Mouse (Mus musculus): ENCODE results near the gene Copa.
A peak's percentile ranks its signal among the peaks of the same experiment; 100 is the strongest.

The Copa gene

DNA sequence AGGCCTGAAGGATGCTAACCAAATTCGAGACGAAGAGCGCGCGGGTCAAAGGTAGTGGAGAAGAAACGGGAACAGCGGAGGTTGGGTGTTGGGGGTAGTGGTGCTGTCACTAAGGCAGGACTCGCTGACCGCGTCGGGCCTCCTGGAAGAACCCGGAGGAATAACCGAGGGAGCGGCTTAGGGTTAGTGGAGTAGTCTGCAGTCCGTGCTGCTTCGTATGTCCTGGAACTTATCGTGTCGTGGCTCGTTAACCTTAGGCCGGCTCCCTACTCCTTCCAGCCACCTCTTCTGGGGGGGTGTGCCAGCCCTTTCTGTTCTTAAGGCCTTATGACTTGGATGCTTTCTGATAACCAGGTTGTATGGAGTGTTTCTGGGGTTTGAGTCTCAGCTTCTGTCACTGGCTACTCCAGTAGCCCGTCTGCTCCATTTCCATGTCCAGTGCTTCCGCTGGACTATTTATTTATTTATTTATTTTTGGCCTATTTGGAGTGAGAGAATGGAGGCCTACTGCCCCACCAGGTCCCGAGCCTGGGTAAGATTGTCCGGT, 643 bp downstream of the Copa start:
- no peak for DNase-seq (ENCODE audit: low spot score in 2 of 2)

DNA sequence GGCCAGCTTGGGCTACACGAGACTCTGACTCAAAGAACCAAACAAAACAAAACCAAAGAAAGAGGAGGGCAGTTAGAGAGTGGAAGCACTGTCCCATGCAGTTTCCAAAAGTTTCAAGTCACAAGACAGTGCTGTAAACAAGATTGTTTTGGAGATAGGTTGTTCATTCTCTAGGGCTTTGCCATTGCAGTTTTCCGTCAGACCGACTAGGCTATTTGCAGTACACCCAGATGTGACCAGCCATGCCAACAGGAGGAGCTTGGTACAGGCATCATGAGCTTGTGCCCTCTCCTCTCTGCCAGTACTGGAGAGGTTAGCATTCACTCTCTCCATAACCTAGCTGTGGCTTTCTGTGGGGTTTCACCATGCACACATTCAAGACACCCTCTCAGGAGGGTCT, 11.2 kb downstream of the Copa start:
- no peak for DNase-seq (ENCODE audit: low spot score in 2 of 2)

DNA sequence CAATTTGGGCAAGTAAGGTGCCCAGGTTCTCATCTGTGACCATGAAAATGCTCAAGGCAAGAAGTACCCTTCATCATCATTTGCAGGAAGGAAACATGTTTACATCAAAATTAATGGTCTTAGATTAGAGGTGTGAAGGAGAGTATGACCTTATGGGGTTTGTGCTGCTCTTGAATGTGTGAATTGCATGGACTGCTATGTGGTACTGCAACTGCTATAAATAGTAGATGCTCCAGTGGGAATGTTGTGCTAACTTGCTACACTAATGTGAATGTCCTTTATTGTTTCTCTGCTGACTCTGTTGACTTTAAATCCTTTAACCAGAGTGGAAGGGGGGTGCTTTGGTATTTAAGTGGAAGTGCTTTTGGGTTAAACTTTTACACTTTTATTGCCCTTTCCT, 12.0 kb downstream of the Copa start:
- no peak for DNase-seq (ENCODE audit: low spot score in 2 of 2)

DNA sequence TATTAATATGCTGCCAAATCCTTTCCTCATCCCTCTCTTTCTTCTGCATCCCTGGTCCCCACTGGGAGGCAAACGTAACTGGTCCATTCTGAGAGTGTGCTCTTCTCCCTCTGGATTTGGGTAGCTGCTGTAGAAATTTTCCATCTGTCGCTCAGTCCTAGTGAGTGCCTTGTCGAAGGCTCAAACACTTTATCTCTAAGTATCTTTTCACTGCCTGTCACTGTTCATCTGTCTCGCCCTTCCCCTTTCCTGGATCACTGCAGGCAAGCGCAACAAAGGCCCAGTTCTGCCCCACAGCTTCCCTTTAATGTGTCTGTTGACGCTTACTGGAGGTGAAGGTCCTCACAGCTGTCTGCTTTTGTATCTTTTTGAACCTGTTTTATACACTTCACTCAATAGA, 12.9 kb downstream of the Copa start:
- DNase-seq (ENCODE audit: low spot score in 2 of 2) = no peak

DNA sequence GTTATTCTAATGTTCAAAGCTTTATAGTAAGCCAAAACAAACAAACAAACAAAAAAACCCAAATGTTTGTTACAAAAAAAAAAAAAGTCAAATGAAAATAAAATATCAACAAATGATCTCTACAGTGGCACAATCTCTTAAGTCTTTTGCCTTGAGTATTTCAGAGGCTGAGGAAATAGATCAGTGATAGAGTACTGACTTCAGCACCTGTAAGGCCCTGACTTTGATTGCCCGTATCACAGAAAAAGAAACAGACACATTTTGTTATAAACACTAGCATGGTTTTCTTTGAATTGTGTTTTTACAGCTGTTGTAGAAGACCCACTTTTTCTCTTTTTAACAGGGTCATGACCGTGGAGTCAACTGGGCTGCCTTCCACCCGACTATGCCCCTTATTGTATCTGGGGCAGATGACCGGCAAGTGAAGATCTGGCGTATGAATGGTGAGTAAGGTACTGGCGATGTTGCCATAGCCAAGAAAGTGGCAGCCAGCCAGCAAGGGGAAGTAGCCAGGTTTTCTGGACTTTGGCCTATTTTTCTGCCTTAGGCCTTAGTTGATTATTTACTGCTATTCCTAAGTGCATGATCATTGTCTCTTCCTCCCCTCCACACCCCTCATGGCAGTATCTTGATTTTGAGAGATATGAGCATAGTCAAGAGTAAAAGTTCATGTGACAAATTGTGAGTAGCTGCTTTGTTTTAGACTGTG, 17.1 kb downstream of the Copa start:
- DNase-seq (ENCODE audit: low spot score in 2 of 2) = no peak

DNA sequence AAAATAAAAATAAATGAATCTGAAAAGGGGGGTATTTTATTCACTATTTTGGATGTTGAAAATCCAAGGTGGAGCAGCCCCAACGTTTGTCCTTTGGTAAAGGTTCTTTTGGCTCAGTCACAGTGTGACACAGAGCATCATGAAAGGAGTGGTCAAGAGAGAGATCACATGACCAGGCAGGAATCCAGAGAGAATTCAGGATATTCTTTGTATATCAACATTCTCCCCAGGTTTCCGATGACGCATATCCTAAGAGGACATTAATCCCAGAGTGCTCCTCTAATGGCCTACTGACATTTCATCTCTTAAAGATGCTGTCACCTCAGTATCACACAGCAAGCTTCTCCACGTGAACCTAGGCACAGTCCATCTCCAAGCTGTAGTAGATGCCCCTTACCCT, 21.3 kb downstream of the Copa start:
- no peak for DNase-seq (ENCODE audit: low spot score in 2 of 2)

DNA sequence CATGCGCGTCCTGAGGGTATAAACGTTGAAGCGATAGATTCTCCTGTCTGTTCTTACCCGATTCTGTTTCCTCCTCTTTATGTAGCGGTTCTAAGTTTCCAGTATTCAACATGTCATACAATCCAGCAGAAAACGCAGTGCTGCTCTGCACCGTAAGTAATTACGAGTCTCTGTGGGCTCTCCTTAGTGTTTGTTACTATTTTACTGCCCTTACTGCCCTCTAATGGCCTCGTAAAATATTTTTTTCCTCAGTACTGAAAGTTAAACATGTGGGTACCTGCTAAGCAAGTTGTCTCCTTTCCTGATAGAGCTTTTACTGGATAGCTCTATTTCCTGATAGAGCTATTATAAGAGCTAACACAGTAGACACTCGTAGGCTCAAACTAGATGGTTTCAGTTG, 22.8 kb downstream of the Copa start:
- DNase-seq (ENCODE audit: low spot score in 2 of 2) = no peak

DNA sequence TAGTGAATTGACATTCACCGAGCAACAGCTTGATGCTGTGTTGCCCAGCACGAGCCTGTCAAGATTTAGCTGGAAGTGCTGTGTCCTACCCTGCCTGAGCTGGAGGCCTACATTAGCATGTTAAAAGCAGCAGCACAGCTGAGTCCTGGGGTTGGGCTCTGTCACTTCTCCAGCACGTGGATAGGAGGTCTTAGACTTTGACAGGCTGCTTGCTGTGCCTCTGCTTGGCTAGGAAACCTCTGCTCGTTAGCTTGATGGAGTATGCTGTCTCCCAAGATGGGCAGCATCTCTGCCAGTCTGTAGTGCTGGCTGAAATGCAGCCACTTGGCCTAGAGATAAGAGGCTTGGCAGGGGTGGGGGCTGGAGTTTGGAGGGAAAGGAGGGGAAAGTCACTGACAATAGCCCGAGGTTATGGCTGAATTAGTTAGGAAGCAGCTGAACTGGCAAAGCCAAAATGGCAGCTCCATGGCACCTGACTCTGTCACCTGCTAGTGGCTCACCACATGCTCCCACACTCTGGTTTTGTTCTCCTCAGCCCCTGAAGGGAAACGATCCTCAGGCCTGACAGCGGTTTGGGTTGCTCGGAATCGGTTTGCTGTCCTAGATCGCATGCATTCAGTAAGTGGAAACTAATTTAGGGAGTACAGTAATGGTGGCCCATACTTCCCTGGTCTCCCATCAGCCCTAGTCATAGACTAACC, 25.6 kb downstream of the Copa start:
- no peak for DNase-seq (ENCODE audit: low spot score in 2 of 2)

DNA sequence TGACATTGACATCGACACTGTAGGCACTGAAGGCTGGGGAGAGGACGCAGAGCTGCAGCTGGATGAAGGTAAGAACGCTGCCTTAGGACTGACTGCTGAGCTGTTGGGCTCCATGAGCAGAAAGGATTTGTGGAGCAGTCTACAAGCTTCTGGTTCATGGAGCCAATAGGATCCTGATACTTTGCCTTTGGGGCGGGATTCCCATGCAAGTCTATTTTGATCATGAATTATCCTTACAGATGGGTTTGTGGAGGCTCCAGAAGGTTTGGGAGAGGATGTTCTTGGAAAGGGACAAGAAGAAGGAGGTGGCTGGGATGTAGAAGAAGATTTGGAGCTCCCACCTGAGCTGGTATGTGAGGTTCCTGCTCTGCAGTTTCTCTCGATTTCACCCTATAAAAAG, 34.6 kb downstream of the Copa start:
- no peak for DNase-seq (ENCODE audit: low spot score in 2 of 2)

DNA sequence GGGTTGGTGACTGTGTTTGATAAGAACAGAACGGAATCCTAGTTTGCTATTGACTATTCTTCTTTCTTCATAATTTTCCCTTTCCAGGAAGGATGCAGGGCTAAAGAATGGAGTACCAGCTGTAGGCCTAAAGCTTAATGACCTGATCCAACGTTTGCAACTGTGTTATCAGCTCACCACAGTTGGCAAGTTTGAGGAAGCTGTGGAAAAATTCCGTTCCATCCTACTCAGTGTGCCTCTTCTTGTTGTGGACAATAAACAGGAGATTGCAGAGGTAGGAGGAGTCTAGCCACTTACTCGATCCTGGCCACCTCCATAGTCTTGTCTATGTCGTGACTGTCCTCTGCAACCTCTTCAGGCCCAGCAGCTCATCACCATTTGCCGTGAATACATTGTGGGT, 36.8 kb downstream of the Copa start:
- DNase-seq (ENCODE audit: low spot score in 2 of 2) = no peak

DNA sequence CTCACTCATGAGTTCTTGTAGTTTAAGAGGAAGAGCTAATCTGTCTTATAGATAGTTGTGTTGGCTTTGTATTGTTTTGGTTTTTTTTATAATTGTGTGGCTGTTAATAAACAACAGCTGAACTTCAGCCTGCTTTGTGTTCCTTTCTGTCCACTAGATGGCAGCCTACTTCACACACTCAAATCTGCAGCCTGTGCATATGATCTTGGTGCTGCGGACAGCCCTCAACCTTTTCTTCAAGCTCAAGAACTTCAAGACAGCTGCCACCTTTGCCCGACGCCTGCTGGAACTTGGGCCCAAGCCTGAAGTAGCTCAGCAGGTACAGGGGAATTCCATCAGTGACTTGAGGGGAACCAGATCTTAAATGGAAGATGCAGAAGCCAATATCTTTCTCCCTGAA, 37.4 kb downstream of the Copa start:
- DNase-seq (ENCODE audit: low spot score in 2 of 2) = no peak

DNA sequence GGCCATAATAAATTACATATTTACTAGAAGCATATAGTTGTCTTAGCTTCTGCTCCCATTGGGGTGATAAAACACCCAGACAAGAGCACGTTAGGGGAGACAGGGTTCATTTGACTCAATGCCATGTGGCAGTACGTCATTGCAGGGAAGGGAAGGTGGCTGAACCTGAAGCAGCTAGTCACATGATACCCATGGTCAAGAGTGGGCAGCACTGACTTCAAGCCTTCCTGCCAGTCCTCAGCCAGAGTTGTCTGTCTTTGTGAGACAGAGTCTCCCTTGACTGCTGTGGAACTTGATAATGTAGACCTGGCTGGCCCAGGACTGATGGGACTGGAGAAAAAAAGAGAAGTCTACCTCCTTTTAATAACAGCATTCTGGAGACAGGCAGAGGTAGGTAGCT, 40.3 kb downstream of the Copa start:
- no peak for DNase-seq (ENCODE audit: low spot score in 2 of 2)

DNA sequence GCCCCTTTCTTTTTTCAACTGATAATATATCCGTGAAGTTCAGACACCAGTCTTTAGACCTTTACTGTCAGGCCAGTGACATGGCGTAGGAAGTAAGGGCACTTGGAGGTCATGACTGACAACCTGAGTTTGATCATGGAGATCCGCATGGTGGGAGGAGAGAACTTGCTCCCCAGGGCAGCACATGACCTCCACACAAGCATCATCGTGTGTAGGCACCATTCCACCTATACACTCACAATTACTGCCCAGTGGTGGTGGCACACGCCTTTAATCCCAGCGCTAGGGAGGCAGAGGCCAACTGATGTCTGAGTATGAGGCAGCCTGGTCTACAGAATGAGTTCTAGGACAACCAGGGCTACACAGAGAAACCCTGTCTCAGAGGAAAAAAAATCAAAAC, 42.2 kb downstream of the Copa start:
- no peak for DNase-seq (ENCODE audit: low spot score in 2 of 2)

DNA sequence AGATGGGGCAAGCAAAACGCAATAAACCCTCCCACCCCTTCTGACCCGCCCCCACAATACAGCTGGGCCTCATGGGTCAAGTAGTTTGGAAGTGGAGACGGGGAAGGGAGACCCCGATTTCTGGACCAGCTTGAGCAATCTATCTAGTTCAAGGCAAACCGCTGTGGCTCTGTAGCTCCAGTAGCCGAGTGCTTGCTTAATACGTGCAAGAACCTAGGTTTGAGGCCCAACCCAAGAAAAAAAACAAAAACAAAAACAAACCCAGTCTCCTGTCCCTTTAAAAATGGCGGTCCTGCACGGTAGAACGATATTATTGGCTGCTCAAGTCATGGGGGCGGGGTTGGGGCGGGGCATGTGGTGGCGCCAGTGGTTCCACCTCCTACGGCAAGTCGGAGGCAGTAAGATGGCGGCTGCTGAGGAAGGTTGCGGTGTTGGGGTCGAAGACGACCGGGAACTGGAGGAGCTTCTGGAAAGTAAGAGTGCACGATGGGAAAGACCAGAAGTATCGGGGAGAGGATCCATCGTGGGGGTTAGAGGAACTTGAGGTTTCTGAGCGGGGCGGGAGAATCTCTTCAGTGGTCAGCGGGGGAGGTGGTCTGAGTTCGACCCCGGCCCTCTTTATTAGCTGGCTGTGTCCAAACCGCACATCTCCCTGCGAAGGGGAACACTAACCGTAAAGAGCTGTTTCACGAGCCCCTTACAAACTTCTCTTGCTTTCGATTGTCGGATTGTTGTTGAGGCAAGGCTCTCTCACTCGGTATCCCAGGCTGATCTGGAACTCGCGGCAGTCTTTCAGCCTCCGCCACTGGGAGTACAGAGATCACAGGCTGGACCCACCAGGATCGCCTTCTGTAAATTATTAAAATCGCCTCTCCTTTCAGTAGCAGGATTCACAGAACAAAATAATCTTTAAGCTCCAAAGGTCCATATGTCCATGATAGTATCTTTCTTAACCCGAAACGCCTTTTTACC, 44.3 kb downstream of the Copa start, which contains the start of gene Pex19:
TSS of gene Pex19 (plus strand) at position 380 of the 972 bp plus-strand sequence.
- peak; percentile 45 to 56 for DNase-seq (ENCODE audit: low spot score in 2 of 2)

DNA sequence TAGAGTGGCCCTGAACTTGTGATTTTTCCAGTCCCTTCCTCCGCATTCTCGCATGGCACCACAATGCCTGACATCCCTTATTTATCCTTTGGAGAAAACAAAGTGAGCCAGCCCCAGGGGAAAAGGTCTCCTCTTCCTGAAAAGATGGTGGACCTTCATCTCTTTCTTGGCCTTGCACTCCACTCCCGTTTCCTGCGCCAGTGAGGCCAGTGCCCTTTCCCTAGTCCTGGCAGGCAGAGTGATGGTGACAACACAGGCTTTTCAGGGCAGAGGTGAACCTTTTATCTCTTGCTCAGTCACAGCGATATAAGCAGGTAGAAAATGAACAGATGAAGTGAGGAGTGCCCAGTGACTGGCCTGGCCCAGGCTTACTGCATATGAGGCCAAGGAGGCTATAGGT, 45.2 kb downstream of the Copa start:
- DNase-seq (ENCODE audit: low spot score in 2 of 2) = no peak

DNA sequence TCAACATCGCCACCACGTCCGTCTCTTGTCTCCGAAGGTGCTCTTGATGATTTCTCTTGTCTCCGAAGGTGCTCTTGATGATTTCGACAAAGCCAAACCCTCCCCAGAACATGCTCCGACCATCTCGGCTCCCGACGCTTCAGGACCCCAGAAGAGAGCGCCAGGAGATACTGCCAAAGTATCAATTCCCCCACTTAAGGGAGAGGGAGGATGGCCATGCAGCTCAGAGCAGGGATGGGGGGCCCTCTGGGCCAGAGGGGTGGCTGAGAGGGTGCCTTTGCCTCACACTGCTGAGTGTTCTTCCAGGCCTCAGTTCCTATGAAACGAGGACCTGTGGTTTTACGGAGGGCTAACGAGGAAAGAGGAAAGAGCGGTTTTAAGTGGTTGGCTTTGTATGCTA, 46.2 kb downstream of the Copa start:
- DNase-seq (ENCODE audit: low spot score in 2 of 2) = no peak

DNA sequence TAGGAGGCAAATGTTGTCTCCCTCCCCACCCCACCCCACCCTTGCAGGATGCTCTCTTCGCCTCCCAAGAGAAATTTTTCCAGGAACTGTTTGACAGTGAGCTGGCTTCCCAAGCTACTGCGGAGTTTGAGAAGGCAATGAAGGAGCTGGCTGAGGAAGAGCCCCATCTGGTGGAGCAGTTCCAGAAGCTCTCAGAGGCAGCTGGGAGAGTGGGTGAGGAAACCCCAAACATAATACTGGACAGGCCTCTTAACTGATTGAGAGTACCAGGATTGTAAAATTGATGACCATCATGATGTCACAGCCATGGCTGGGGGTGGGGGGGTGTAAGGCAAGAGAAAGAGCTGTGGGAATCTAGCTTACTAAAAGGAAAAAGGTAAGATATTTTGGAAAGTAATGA, 46.8 kb downstream of the Copa start:
- peak in 1 of 2 experiments; percentile 18 for DNase-seq (ENCODE audit: low spot score in 2 of 2)

DNA sequence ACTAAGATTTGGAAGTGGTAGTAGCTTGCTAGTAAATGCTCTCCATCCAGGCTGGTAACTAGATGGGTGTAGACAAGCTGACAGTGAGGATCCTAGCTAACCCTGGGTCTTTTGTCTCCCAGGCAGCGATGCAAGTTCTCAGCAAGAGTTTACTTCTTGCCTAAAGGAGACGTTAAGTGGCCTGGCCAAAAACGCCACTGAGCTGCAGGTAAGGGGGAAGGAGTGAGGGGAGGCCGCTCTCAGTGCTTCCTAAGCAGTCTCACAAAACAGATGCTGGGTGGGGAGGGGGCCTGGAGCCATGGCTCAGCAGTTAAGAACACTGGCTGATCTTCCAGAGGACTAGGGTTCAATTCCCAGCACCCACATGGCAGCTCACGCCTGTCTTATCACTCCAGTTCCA, 47.5 kb downstream of the Copa start:
- DNase-seq (ENCODE audit: low spot score in 2 of 2) = no peak

DNA sequence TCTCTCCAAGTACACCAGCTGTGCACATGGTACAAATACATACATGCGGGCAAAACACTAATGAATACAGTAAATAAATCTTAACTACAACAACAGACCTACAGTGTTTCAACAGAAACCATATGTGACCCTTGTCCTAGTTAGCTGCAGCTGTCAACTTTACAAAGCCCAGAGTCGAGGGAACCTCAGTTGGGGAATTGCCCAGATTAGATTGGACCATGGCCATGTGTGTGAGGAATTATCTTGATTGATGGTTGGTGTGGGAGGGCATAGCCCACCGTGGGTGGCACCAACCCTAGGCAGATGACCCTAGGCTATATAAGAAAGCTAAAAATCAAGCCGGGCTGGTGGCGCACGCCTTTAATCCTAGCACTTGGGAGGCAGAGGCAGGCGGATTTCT, 50.0 kb downstream of the Copa start:
- no peak for DNase-seq (ENCODE audit: low spot score in 2 of 2)

DNA sequence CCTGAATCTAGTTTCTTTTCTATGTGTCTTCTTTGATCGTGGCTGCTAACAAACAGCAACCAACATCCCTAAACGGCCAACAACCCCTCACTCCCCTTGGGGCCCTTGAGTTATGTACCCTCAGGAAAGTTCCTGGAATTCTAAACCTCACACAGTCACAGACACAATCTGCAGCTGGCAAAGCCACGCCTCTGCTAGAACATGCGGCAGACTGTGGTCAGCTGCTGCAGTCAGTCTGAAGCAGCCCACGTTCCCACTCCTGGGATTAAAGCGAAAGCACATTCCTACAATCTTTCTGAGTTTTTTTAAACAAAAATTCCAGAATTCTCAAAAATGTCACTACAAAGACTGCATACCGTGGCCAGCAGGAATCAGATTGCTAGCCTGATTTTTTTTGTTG, 51.2 kb downstream of the Copa start:
- DNase-seq (ENCODE audit: low spot score in 2 of 2) = no peak

DNA sequence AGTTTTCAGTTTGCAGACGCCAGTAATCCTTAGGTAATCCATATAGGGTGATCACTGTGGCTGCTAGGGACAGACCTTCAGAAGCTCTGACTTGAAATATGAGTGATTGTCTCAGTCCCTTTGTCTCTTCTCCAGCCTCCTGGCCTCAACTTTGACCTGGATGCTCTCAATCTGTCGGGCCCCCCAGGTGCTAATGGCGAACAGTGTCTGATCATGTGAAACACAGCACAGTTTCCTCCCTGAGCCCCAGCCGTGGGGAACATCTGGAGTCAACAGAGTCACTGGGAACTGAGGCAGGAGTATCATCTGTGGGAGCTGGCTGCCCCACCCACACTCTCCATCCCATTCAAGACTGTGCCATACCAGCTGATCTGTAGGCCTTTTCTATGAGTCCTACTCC, 51.7 kb downstream of the Copa start:
- no peak for DNase-seq (ENCODE audit: low spot score in 2 of 2)

DNA sequence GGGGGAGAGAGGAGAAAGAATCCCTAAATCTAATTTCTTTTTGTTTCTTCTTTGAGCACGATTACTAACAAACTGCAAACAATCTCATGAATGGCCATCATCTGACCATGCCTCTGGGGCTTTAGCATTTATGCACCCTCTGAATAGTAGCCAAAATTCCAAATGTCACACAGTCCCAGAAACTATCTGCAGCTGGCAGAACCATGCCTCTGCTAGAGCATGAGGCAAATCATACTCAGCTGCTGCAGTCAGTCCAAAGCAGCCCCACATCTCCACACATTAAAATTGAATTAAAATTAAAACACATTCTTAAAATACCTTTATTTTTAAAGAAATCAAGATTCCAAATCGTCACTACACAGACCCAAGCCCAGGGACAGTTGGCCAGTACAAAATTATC, 57.8 kb downstream of the Copa start:
- DNase-seq (ENCODE audit: low spot score in 2 of 2) = no peak
